Mouse (Mus musculus) embryo, embryonic 11 days (tissue): ENCODE data around the gene Olfr1303.

Experiments used
- DNase-seq: peaks from one replicate; pipeline ENCODE4 v3.0.0-alpha.2; 2015

The Olfr1303 gene

GRCm38 (mm10) chr2:111820240-111820639 is at the start of gene Olfr1303:
Gene Olfr1303 (minus strand): TSS chr2:111820340.
- DNase-seq, result no peak

- no peak for DNase-seq
Measured at GRCm38 (mm10) chr2:111812936-111813335, 7.2 kb downstream of the Olfr1303 start.

GRCm38 (mm10) chr2:111777129-111777528 is 43.0 kb downstream of the Olfr1303 start, which contains the start of gene Olfr1302:
Gene Olfr1302 (plus strand): TSS chr2:111777429.
- DNase-seq, result no peak
